Mouse (Mus musculus) forebrain, embryonic 16.5 days (tissue): ENCODE results near the gene Rxfp4. TPM values are rescaled to one million over a fixed set of nuclear protein-coding genes. Genes with fewer than 3 reads are reported as not detected.
A peak's percentile ranks its signal among the peaks of the same experiment; 100 is the strongest.

Experiments used
- ATAC-seq: fragments of 200-750 bp; cut with Nextera tagmentation; 2 replicates; pipeline ENCODE4 v1.8.0; 2017; ENCODE audit warnings: mild to moderate bottlenecking, moderate library complexity
- H3K27ac ChIP-seq: fragments of 300-500 bp; sonication (generic); 2 replicates; pipeline ENCODE4 v1.5.1; 2014; ENCODE audit warnings: low read length, control low read depth
- H3K27me3 ChIP-seq: fragments of 300-500 bp; sonication (generic); replicated peaks from 2 replicates; pipeline ENCODE4 v1.6.1; 2014; ENCODE audit warnings: low read length; ENCODE audit not compliant: control insufficient read depth, insufficient read depth
- H3K36me3 ChIP-seq: fragments of 300-500 bp; sonication (generic); 2 replicates; pipeline ENCODE4 v1.6.1; 2014; ENCODE audit not compliant: control insufficient read depth, insufficient read depth
- H3K4me1 ChIP-seq: fragments of 300-500 bp; sonication (generic); replicated peaks from 2 replicates; pipeline ENCODE4 v1.6.1; 2014; ENCODE audit warnings: low read length; ENCODE audit not compliant: control insufficient read depth, insufficient read depth
- H3K4me2 ChIP-seq: fragments of 300-500 bp; sonication (generic); 2 replicates; pipeline ENCODE4 v1.6.1; 2014; ENCODE audit warnings: mild to moderate bottlenecking, low read length, control low read depth
- H3K4me3 ChIP-seq: fragments of 300-500 bp; sonication (generic); replicated peaks from 2 replicates; pipeline ENCODE4 v1.5.1; 2014; ENCODE audit warnings: mild to moderate bottlenecking, low read length, control low read depth
- H3K9ac ChIP-seq: fragments of 300-500 bp; sonication (generic); replicated peaks from 2 replicates; pipeline ENCODE4 v1.6.1; 2014; ENCODE audit warnings: low read depth, low read length, control low read depth
- H3K9me3 ChIP-seq: fragments of 300-500 bp; sonication (generic); 2 replicates; pipeline ENCODE4 v1.6.1; 2016; ENCODE audit warnings: low read length; ENCODE audit not compliant: control insufficient read depth
- WGBS: fragments of 180-500 bp; shearing (Covaris S2); extraction: QIAGEN DNeasy Blood & Tissue Kit; methylation state at CpG from one replicate; pipeline ENCODE4 v1.1.7; 2014; 5-methylcytosine and 5-hydroxymethylcytosine counted together
- polyA plus RNA-seq: library from polyadenylated mRNA; unstranded; fragments of >200 nt; fragmentation: Nextera tagmentation; extraction: Ambion mirVana; gene quantifications from 2 replicates; pipeline ENCODE4 v1.2.1, GENCODE M21; 2015

Rxfp4 gene
- polyA plus RNA-seq, 1 experiment from 2014 or later, result not detected

DNA sequence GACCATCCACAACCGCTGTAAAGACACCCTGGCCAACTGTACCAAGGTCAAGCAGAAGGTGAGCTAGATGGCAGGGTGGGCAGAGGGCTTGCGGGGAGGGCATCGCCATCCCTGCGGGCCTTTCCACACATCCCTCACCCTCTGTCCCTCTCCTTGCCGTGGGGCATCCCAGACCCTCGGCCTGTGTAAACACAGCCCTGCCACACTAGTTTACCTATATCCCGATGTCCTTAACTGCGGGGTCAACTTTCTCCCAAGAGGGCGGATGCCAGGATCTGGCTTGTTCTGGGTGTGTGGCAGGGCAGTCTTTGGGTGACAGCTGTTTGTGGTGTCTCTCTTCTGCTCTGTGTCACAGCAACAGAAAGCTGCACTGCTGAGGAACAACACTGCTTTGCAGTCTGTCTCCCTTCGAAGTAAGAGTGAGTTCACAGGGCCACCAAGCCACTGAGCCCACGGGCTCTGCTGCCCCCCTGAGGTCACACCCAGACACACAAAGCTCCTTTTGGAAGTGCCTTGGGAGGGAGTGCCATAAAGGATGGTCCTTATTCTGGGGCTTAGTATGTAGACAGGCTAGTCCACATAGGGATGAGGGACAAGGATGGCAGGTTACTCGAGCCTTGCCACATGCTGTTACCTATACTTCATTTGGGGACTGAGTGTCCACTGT is 20.9 kb downstream of the Rxfp4 start:
- 0 out of 2 replicates have a peak, but pooled peaks have one; percentile 5 for ATAC-seq
- peaks cover 53% of the 10 kb centered on the region for H3K36me3 ChIP-seq
- H3K4me1 ChIP-seq, result peaks cover 9% of the 10 kb centered on the region
- 87% methylated on average over 12 of the region's 12 CpGs for WGBS
- no peaks in the 10 kb centered on the region for H3K27me3 ChIP-seq
- no peak overlapping the region for H3K27ac ChIP-seq
- H3K9ac ChIP-seq, result no peak overlapping the region
- H3K9me3 ChIP-seq, result no peaks in the 10 kb centered on the region
- H3K4me2 ChIP-seq, result no peak overlapping the region
- H3K4me3 ChIP-seq, result no peak overlapping the region

DNA sequence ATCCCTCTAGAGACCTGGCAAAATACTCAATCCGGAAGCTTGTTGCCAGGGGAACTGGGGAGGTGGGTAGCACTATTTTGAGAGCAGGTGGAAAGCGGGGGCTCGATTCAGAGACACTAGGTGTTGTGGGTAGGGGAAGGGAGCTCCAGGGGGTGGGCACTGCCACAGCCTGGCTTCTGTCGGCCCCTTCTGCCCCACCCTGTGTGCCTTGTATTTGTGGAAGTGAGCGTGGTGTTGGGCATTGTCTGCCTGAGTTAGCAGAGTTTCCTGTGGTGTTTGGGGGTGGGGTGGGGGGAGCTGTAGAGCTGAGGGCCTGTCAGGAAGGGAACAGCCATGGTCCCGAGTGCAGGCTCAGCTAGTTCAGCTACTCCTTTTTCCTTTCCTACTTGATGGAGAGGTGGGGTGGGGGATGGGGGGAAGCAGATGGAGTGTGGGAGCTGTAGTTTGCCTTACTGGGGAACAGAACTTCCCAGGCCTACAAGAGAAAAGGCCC is 22.0 kb downstream of the Rxfp4 start:
- no peak overlapping the region for H3K9ac ChIP-seq
- no peak for ATAC-seq
- peaks cover 42% of the 10 kb centered on the region for H3K36me3 ChIP-seq
- WGBS, result 62% methylated on average over 6 of the region's 6 CpGs
- no peaks in the 10 kb centered on the region for H3K9me3 ChIP-seq
- peaks cover 20% of the 10 kb centered on the region for H3K4me1 ChIP-seq
- no peak overlapping the region for H3K4me2 ChIP-seq
- no peak overlapping the region for H3K4me3 ChIP-seq
- no peaks in the 10 kb centered on the region for H3K27me3 ChIP-seq
- no peak overlapping the region for H3K27ac ChIP-seq

DNA sequence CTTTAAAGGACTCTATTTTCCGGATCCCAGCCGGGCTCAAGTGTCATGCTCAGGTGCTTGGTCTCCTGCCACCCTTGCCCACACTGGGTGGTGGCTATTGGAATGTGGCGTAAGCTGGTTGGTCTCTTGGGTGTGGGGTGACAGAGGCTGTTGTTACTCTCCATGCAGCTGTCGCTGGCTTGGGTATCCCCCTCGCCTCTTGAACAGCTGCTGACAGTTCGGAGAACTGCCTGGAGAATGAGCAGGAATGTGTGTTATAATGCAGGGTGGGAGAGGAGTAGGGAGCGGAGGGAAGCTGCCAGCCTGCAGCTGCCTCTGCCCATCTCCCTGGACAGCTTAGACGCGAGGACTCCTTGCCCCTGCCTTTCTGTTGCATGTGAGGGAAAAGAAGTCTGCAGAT is 22.9 kb downstream of the Rxfp4 start:
- Histone ChIP-seq H3K4me1 (peaks cover 29% of the 10 kb centered on the region), H3K4me3 (no peak overlapping the region), H3K27ac (no peak overlapping the region), H3K27me3 (no peaks in the 10 kb centered on the region), H3K9ac (no peak overlapping the region), H3K9me3 (no peaks in the 10 kb centered on the region), H3K4me2 (no peak overlapping the region), H3K36me3 (peaks cover 33% of the 10 kb centered on the region)
- 77% methylated on average over 9 of the region's 9 CpGs for WGBS
- ATAC-seq, result no peak

DNA sequence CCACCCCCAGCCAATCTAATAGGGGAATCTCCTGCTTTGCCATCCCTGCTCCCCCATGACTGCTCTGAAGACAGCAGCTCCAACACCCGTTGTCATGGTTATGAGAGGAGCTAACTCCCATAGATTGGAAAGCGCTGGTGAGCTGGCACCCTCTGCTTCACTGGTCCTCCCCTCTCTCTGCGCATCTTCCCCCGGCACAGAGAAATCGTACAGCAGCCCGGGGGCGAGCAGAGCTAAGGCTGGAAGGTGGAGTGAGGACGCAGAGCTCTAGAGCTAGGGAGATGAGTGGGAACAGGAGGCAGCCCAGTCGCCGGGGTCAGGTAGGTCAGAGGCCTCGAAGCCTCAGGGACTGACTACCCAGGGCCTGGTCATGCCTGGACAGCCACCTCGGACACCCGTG is 23.7 kb downstream of the Rxfp4 start:
- Histone ChIP-seq H3K27ac (no peak overlapping the region), H3K27me3 (no peaks in the 10 kb centered on the region), H3K9me3 (no peaks in the 10 kb centered on the region), H3K4me3 (no peak overlapping the region), H3K36me3 (peaks cover 25% of the 10 kb centered on the region), H3K4me2 (no peak overlapping the region), H3K4me1 (peaks cover 37% of the 10 kb centered on the region), H3K9ac (no peak overlapping the region)
- no peak for ATAC-seq
- 83% methylated on average over 13 of the region's 13 CpGs for WGBS

DNA sequence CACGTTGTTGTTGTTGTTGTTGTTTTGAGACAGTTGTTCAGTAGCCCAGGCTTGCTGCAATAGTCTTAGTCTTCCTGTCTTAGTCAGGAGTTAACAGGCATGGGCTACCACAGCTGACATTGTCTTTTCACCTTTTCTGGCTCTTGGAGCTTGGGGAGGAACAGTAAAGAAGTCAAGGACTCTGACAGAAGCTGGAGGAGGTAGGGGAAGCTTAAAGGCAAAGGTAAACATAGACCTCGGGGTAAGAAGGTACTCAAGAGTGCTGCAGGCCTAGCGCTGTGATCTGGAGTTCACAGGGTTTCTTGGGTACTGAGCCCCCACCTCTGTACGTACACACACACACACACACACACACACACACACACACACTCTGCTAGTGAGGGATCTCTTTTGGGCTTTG is 24.2 kb downstream of the Rxfp4 start:
- Histone ChIP-seq H3K4me1 (peaks cover 40% of the 10 kb centered on the region), H3K27me3 (no peaks in the 10 kb centered on the region), H3K9ac (no peak overlapping the region), H3K4me2 (no peak overlapping the region), H3K27ac (no peak overlapping the region), H3K4me3 (no peak overlapping the region), H3K36me3 (peaks cover 22% of the 10 kb centered on the region), H3K9me3 (no peaks in the 10 kb centered on the region)
- WGBS, result 74% methylated on average over 3 of the region's 4 CpGs
- no peak for ATAC-seq

DNA sequence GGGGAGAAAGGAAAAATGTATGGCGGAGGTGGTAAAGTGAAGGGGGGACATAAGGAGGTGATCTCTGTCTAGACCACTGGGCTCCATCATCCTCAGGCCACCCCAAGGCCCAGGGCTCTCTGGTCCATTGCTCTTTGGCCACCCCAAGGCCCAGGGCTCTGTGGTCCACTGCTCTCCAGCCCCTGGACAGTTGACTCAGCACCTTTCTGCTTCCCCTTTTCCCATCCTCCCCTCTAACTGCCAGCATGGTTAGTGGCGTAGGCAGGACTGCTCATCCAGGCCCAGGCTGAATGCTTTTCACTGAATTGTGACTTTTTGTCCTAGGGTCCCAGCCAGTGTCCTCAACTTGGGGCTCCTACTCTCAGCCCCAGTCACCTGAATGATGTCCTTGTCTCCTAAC is 25.4 kb downstream of the Rxfp4 start:
- ATAC-seq, result no peak
- H3K9ac ChIP-seq, result no peak overlapping the region
- peaks cover 18% of the 10 kb centered on the region for H3K36me3 ChIP-seq
- H3K4me2 ChIP-seq, result no peak overlapping the region
- H3K4me3 ChIP-seq, result no peak overlapping the region
- no peak overlapping the region for H3K27ac ChIP-seq
- WGBS, result 94% methylated on average over 2 of the region's 2 CpGs
- no peaks in the 10 kb centered on the region for H3K9me3 ChIP-seq
- peaks cover 40% of the 10 kb centered on the region for H3K4me1 ChIP-seq
- H3K27me3 ChIP-seq, result no peaks in the 10 kb centered on the region

DNA sequence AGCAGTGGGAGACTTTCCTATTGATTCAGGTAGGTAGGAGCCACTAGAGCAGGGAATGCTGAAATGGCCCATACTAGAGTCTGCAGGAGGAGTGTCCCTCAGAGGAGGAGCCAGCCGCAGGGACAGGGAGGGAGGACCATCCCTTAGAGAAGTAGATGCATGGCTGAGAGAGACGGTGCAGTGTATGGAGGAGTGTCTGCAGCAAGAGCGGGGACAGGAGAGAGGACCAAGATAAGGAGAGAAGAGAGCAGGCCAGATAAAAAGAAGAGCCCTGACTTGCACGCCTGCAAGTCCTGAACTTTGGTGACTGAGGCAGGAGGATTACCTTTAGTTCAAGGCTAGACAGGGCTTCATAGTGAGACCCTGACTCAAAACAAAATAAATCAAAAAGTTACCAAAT is 25.8 kb downstream of the Rxfp4 start:
- no peak overlapping the region for H3K27ac ChIP-seq
- H3K4me1 ChIP-seq, result peaks cover 40% of the 10 kb centered on the region
- ATAC-seq, result no peak
- no peaks in the 10 kb centered on the region for H3K9me3 ChIP-seq
- H3K36me3 ChIP-seq, result peaks cover 14% of the 10 kb centered on the region
- H3K4me2 ChIP-seq, result no peak overlapping the region
- no peak overlapping the region for H3K4me3 ChIP-seq
- H3K27me3 ChIP-seq, result no peaks in the 10 kb centered on the region
- no peak overlapping the region for H3K9ac ChIP-seq
- 64% methylated on average over 4 of the region's 4 CpGs for WGBS

DNA sequence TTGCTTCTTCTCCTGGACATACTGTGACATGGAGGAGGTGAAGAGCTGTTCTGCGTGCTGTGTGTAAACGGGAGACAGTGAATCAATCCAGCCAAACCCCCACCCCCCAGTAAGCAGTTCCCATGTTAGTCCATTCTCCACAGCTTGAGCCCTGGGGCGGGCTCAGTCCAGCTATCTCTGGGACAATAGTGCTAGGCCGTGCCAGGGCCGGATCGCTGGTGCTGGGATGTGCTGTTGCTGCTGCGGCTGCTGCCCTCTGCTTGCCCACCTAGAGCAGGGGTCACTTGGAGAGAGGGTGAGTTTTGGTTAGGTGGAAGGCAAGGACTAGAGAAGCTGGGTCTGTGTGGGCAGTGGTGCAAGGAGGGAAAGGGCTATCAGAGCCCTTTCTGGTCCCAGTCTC is 26.6 kb downstream of the Rxfp4 start:
- Histone ChIP-seq H3K4me3 (no peak overlapping the region), H3K9me3 (no peaks in the 10 kb centered on the region), H3K36me3 (peaks cover 7% of the 10 kb centered on the region), H3K9ac (no peak overlapping the region; the same call in 1 of the 2 replicates), H3K4me2 (no peak overlapping the region; the same call in 1 of the 2 replicates), H3K4me1 (peaks cover 40% of the 10 kb centered on the region), H3K27me3 (no peaks in the 10 kb centered on the region), H3K27ac (no peak overlapping the region)
- ATAC-seq, result no peak
- 62% methylated on average over 7 of the region's 7 CpGs for WGBS

DNA sequence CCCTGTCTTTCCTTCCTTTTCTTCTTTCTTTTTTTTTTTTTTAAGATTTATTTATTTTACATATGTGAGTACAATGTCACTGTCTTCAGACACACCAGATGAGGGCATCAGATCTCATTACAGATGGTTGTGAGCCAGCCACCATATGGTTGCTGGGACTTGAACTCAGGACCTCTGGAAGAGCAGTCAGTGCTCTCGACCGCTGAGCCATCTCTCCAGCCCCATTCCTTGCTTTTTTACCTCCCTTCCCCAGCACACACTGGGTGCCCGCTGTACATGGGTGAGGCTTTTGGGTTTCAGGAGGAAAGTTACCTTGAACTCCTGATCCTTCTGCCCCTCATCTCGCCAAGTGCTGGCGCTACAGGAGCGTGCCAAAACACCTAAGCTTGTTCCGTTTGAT is 27.4 kb downstream of the Rxfp4 start:
- Histone ChIP-seq H3K36me3 (peaks cover 7% of the 10 kb centered on the region), H3K4me1 (peaks cover 40% of the 10 kb centered on the region), H3K4me2 (peak overlapping the region; percentile 90; the same call in 1 of the 2 replicates), H3K27ac (no peak overlapping the region; the same call in 1 of the 2 replicates), H3K27me3 (no peaks in the 10 kb centered on the region), H3K4me3 (no peak overlapping the region), H3K9me3 (no peaks in the 10 kb centered on the region), H3K9ac (no peak overlapping the region)
- ATAC-seq, result no peak
- 92% methylated on average over 7 of the region's 7 CpGs for WGBS
